Mouse (Mus musculus): ENCODE data around the gene Col4a1.

DNA sequence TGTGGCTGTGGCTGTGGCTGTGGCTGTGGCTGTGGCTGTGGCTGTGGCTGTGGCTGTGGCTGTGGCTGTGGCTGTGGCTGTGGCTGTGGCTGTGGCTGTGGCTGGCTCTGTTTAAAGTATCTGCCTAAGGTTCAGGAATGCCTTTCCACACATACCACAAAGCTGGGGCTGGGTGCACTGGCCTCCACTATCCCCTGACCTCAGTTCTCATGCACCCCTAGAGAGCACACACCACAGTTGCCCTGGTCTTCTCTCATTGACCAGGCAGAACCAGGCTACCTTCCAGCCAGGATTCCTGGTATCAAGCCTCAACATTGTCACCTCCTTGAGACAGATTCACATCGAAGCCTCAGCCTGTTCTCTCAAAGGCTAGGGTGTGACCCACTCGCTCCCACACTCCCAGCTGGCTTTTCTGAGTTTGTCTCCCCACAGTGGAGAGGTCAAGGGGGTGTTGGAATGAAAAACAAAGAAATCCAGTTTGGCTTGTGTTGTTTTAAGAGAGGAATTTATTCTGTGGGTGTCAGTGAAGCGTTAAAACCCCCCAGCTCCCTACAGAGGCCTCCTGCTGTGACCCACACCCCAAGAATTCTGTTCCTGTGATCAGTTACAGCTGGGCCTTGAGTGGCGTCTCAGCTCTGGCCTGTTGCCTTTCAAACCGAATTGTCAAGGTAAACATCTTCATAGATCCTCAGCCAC is 15.2 kb upstream of the Col4a1 start:
- no peak for TF ChIP-seq POLR2A (IDR thresholded peaks at IDR 0.05; ENCODE audit: low read depth, low read length)
- no peak for TF ChIP-seq CTCF (IDR thresholded peaks at IDR 0.05; ENCODE audit: extremely low read depth, insufficient read depth, insufficient read length, insufficient replicate concordance)
